Mouse (Mus musculus) right cerebral cortex, postnatal 14 days (tissue): Measurements from ENCODE around the gene Nsfl1c.

ENCODE experiments used
- DNase-seq: peaks from one replicate; pipeline ENCODE4 v3.0.0; 2022

The Nsfl1c gene

GRCm38 (mm10) chr2:151544673-151545072 lies 50.7 kb downstream of the Nsfl1c start:
- DNase-seq: no peak

GRCm38 (mm10) chr2:151546571-151546970 lies 52.6 kb downstream of the Nsfl1c start:
- DNase-seq: no peak

- DNase-seq: no peak
Observed at GRCm38 (mm10) chr2:151549615-151550121, 55.7 kb downstream of the Nsfl1c start.
